ENCODE assay signal across 8 mouse cellular contexts in the genomic region with DNA sequence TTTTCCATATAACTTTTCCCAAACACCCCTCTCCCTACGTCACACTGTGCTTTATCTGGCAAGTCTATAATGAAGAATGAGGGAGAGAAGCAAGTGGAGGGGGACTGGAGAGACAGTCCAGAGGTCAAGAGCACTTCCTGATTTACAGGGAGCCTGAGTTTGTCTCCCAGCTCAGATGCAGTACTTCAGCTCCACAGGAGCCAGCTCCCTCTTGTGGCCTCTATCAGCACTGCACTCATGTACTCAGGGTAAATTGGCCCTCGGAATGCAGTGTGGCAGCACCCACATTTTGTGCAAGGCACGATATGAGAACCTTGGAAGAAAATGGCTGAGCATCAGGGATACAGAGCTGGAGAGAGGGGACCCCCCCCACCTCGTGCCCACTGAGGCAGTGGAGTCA. TPM values are rescaled to one million over a fixed set of nuclear protein-coding genes. Genes with fewer than 3 reads are reported as not detected.
DNase-seq lines count a peak whose midpoint lies in the region; TF ChIP-seq lines count a peak whose summit lies in the region.

No protein-coding gene starts in this region.

- TF ChIP-seq CTCF in lung, adult 2 months (IDR thresholded peaks at IDR 0.05; ENCODE audit: insufficient read depth, low read length): peak; percentile 95

- no peaks in the 10 kb centered on the region for H3K4me1 ChIP-seq in lung, adult 2 months (ENCODE audit: control insufficient read depth, insufficient read depth, low read length)

- no peak; the same call in 1 of the 2 replicates for TF ChIP-seq POLR2A in lung, adult 2 months (IDR thresholded peaks at IDR 0.05; ENCODE audit: borderline replicate concordance, extremely low read depth, low read depth, low read length)

- no peak overlapping the region for H3K4me3 ChIP-seq in lung, adult 2 months (replicated peaks; ENCODE audit: extremely low read depth, low read depth, low read length)

- WGBS in lung, adult 2 months: 11% methylated on average over 4 of the region's 4 CpGs

- peak; percentile 56 to 62 for DNase-seq in cerebellum, adult 18-20 months
- DNase-seq in cerebellum, adult 11-12 months: no peak
- DNase-seq in ovary, postnatal 36 days (ENCODE audit: low spot score): peak; percentile 23
- no peak for DNase-seq in ovary, adult 18-20 months (ENCODE audit: low spot score)
- peak; percentile 58 to 64 for DNase-seq in cerebellum, postnatal 36 days
- DNase-seq in kidney, adult 9 months: peak; percentile 74
- DNase-seq in lung, adult 2 months: peak; percentile 75
- DNase-seq in right cerebral cortex, postnatal 25 days: peak; percentile 55

RNA-seq across cellular contexts. Expression of gene Mtfp1, which starts 15.0 kb away (rescaled TPM):
- 8.9 TPM in 2 replicates for polyA plus RNA-seq in lung, adult 2 months (2012; rRNA removed)

RNA-seq across cellular contexts. Expression of gene Sec14l3, which starts 15.6 kb away (rescaled TPM):
- 565 and 735 TPM in 2 replicates for polyA plus RNA-seq in lung, adult 2 months (2012; rRNA removed)

RNA-seq across cellular contexts. Expression of gene Sec14l2, which starts 43.0 kb away (rescaled TPM):
- 8.2 and 10.7 TPM in 2 replicates for polyA plus RNA-seq in lung, adult 2 months (2012; rRNA removed)

RNA-seq across cellular contexts. Expression of gene Sec14l4, which starts 49.0 kb away (rescaled TPM):
- 41.0 and 56.3 TPM in 2 replicates for polyA plus RNA-seq in lung, adult 2 months (2012; rRNA removed)

RNA-seq across cellular contexts. Expression of gene Rnf215, which starts 54.8 kb away (rescaled TPM):
- polyA plus RNA-seq in lung, adult 2 months (2012; rRNA removed): 60.6 and 69.2 TPM in 2 replicates

Comparison
In these comparisons a context has a peak if more than half of its experiments do, and no peak if none do; other contexts are left out.
1. DNase-seq: peak in cerebellum, adult 18-20 months (2 of 2), ovary, postnatal 36 days (single experiment), cerebellum, postnatal 36 days (2 of 2), kidney, adult 9 months (single experiment), lung, adult 2 months (single experiment) and right cerebral cortex, postnatal 25 days (single experiment); none in cerebellum, adult 11-12 months (single experiment) and ovary, adult 18-20 months (single experiment).